Mouse (Mus musculus): ENCODE data around the gene Fam104a.

Fam104a gene

GRCm38 (mm10) chr11:113631862-113632261 lies 52.1 kb downstream of the Fam104a start:
- DNase-seq (ENCODE audit: low read depth), result no peak

- DNase-seq (ENCODE audit: low read depth), result no peak
Measured at GRCm38 (mm10) chr11:113631302-113631701, 52.7 kb downstream of the Fam104a start.

GRCm38 (mm10) chr11:113630642-113631041 lies 53.3 kb downstream of the Fam104a start:
- DNase-seq (ENCODE audit: low read depth), result no peak

GRCm38 (mm10) chr11:113627785-113628184 lies 56.2 kb downstream of the Fam104a start:
- DNase-seq (ENCODE audit: low read depth), result no peak

- no peak for DNase-seq (ENCODE audit: low read depth)
Measured at GRCm38 (mm10) chr11:113625437-113625836, 58.5 kb downstream of the Fam104a start.

GRCm38 (mm10) chr11:113622028-113622427 lies 61.9 kb downstream of the Fam104a start:
- no peak for DNase-seq (ENCODE audit: low read depth)

- DNase-seq (ENCODE audit: low read depth), result no peak
Measured at GRCm38 (mm10) chr11:113621001-113621400, 63.0 kb downstream of the Fam104a start.

GRCm38 (mm10) chr11:113619420-113620080 lies 64.4 kb downstream of the Fam104a start:
- no peak for DNase-seq (ENCODE audit: low read depth)

- no peak for DNase-seq (ENCODE audit: low read depth)
Measured at GRCm38 (mm10) chr11:113618672-113619419, 65.1 kb downstream of the Fam104a start, which contains the start of gene Sstr2. TSS of gene Sstr2 (plus strand) at chr11:113619342.

- no peak for DNase-seq (ENCODE audit: low read depth)
Measured at GRCm38 (mm10) chr11:113618303-113618671, 65.7 kb downstream of the Fam104a start.

GRCm38 (mm10) chr11:113617132-113617911 lies 66.6 kb downstream of the Fam104a start:
- DNase-seq (ENCODE audit: low read depth), result peak; percentile 57

GRCm38 (mm10) chr11:113614476-113614875 lies 69.5 kb downstream of the Fam104a start:
- no peak for DNase-seq (ENCODE audit: low read depth)

GRCm38 (mm10) chr11:113611664-113612611 lies 72.0 kb downstream of the Fam104a start:
- peak; percentile 22 for DNase-seq (ENCODE audit: low read depth)

Data from c-Kit-positive CD71-positive TER-119-negative erythroid progenitor cells, embryonic 14.5 days (primary cell).